Mouse (Mus musculus) ES-Bruce4 (cell line): ENCODE results near the gene Acta2. TPM values are rescaled to one million over a fixed set of nuclear protein-coding genes. Genes with fewer than 3 reads are reported as not detected.
"Not testable (repeated sequence)": the region's sequence is repeated elsewhere in the genome, so short reads cannot be mapped to it uniquely, and the experiment has no call there.

Experiments used
- H3K27ac ChIP-seq: 2 replicates; pipeline ENCODE4 v1.5.1; 2012; ENCODE audit warnings: low read length, inconsistent platforms; ENCODE audit not compliant: insufficient read depth
- H3K27me3 ChIP-seq: 2 replicates; pipeline ENCODE4 v1.6.1; 2012; ENCODE audit warnings: mild to moderate bottlenecking, low read length, inconsistent platforms; ENCODE audit not compliant: control insufficient read depth, poor library complexity, insufficient read depth, severe bottlenecking
- H3K36me3 ChIP-seq: 2 replicates; pipeline ENCODE4 v1.6.1; 2012; ENCODE audit warnings: inconsistent platforms, mild to moderate bottlenecking, low read length, moderate library complexity; ENCODE audit not compliant: control insufficient read depth, poor library complexity, insufficient read depth, severe bottlenecking
- H3K4me1 ChIP-seq: one replicate; pipeline ENCODE4 v1.8.1; 2011; ENCODE audit warnings: low read length; ENCODE audit not compliant: control insufficient read depth, insufficient read depth
- H3K4me3 ChIP-seq: 2 replicates; pipeline ENCODE4 v1.5.1; 2011; ENCODE audit warnings: low read depth, mild to moderate bottlenecking, low read length
- H3K9ac ChIP-seq: 2 replicates; pipeline ENCODE4 v1.6.1; 2012; ENCODE audit warnings: low read depth, mild to moderate bottlenecking, inconsistent platforms; ENCODE audit not compliant: poor library complexity, severe bottlenecking
- H3K9me3 ChIP-seq: replicated peaks from 2 replicates; pipeline ENCODE4 v1.6.1; 2012; ENCODE audit warnings: mild to moderate bottlenecking, low read length, inconsistent platforms; ENCODE audit not compliant: control insufficient read depth, poor library complexity, insufficient read depth, severe bottlenecking
- CTCF ChIP-seq: IDR thresholded peaks from one replicate; pipeline ENCODE4 v1.8.1; 2011; ENCODE audit warnings: low read depth, low read length
- EP300 ChIP-seq: IDR thresholded peaks from 2 replicates; pipeline ENCODE4 v1.6.1; 2011; ENCODE audit warnings: low read depth, low read length; ENCODE audit not compliant: insufficient read depth
- POLR2A ChIP-seq: IDR thresholded peaks from one replicate; pipeline ENCODE4 v1.8.1; 2011; ENCODE audit warnings: low read length; ENCODE audit not compliant: insufficient read depth
- polyA plus RNA-seq: library from polyadenylated mRNA; stranded (reverse); fragments of >200 nt; gene quantifications from 2 replicates; pipeline ENCODE4 v1.2.4, GENCODE M21; 2011; ENCODE audit warnings: low read depth; ENCODE audit not compliant: missing spikeins, insufficient read depth, insufficient read length

Gene Acta2
- polyA plus RNA-seq, 1 experiment: 44.1 TPM

- no peaks in the 10 kb centered on the region for H3K4me1 ChIP-seq
- no peaks in the 10 kb centered on the region for H3K27me3 ChIP-seq
- H3K4me3 ChIP-seq: no peak overlapping the region
- H3K36me3 ChIP-seq: no peaks in the 10 kb centered on the region
- H3K9ac ChIP-seq: no peak overlapping the region
- H3K9me3 ChIP-seq: no peaks in the 10 kb centered on the region
- H3K27ac ChIP-seq: no peak overlapping the region
- TF ChIP-seq POLR2A (no peak), EP300 (no peak), CTCF (no peak)
Observed at GRCm38 (mm10) chr19:34212489-34213250, 42.7 kb downstream of the Acta2 start.

GRCm38 (mm10) chr19:34210841-34211240, 44.5 kb downstream of the Acta2 start:
- Histone ChIP-seq H3K4me3 (no peak overlapping the region), H3K27ac (no peak overlapping the region), H3K27me3 (no peaks in the 10 kb centered on the region), H3K9me3 (no peaks in the 10 kb centered on the region), H3K4me1 (no peaks in the 10 kb centered on the region), H3K9ac (no peak overlapping the region), H3K36me3 (no peaks in the 10 kb centered on the region)
- TF ChIP-seq EP300 (no peak), CTCF (no peak), POLR2A (no peak)

GRCm38 (mm10) chr19:34209930-34210581, 45.3 kb downstream of the Acta2 start:
- no peaks in the 10 kb centered on the region for H3K4me1 ChIP-seq
- H3K27me3 ChIP-seq: no peaks in the 10 kb centered on the region
- H3K36me3 ChIP-seq: no peaks in the 10 kb centered on the region
- H3K9me3 ChIP-seq: no peaks in the 10 kb centered on the region
- H3K9ac ChIP-seq: no peak overlapping the region
- H3K27ac ChIP-seq: no peak overlapping the region
- no peak for TF ChIP-seq POLR2A
- TF ChIP-seq CTCF: no peak
- TF ChIP-seq EP300: no peak
- no peak overlapping the region for H3K4me3 ChIP-seq

DNA sequence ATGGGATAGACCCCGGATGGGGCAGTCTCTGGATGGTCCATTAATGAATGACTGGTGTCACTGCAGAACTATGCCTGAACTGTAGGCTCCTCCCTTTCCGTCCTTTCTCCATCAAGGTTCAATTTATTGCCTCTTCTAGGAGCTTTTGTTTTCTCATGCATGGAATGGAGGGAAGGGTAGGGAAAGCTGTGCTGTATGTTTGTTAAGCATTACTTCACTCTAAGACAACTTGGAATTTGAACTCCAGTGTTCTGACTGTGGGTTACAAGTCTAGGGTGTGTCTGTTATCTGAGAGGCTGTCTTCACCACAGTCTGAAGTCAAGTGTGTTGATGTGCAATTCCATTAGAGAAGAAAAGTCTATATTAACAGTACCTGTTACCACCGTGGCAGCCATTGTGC, 46.4 kb downstream of the Acta2 start:
- H3K9ac ChIP-seq: no peak overlapping the region
- no peaks in the 10 kb centered on the region for H3K27me3 ChIP-seq
- TF ChIP-seq CTCF (no peak), EP300 (no peak), POLR2A (no peak)
- H3K27ac ChIP-seq: no peak overlapping the region
- no peaks in the 10 kb centered on the region for H3K36me3 ChIP-seq
- H3K9me3 ChIP-seq: no peaks in the 10 kb centered on the region
- no peak overlapping the region for H3K4me3 ChIP-seq
- H3K4me1 ChIP-seq: no peaks in the 10 kb centered on the region

- no peak overlapping the region for H3K27ac ChIP-seq
- no peaks in the 10 kb centered on the region for H3K9me3 ChIP-seq
- TF ChIP-seq EP300: no peak
- TF ChIP-seq CTCF: no peak
- TF ChIP-seq POLR2A: no peak
- H3K36me3 ChIP-seq: no peaks in the 10 kb centered on the region
- no peaks in the 10 kb centered on the region for H3K27me3 ChIP-seq
- H3K4me3 ChIP-seq: no peak overlapping the region
- no peak overlapping the region for H3K9ac ChIP-seq
- no peaks in the 10 kb centered on the region for H3K4me1 ChIP-seq
Observed at GRCm38 (mm10) chr19:34206760-34207440, 48.5 kb downstream of the Acta2 start.

GRCm38 (mm10) chr19:34206128-34206527, 49.3 kb downstream of the Acta2 start:
- H3K4me3 ChIP-seq, H3K9me3 ChIP-seq, H3K27me3 ChIP-seq, H3K9ac ChIP-seq, H3K4me1 ChIP-seq, H3K36me3 ChIP-seq, H3K27ac ChIP-seq: not testable (repeated sequence)
